Mouse (Mus musculus) testis, postnatal 14 days (tissue): ENCODE measurements around the gene Ciita.

Experiments
- DNase-seq: peaks from one replicate; pipeline ENCODE4 v3.0.0; 2021; ENCODE audit warnings: low spot score

Ciita gene

DNA sequence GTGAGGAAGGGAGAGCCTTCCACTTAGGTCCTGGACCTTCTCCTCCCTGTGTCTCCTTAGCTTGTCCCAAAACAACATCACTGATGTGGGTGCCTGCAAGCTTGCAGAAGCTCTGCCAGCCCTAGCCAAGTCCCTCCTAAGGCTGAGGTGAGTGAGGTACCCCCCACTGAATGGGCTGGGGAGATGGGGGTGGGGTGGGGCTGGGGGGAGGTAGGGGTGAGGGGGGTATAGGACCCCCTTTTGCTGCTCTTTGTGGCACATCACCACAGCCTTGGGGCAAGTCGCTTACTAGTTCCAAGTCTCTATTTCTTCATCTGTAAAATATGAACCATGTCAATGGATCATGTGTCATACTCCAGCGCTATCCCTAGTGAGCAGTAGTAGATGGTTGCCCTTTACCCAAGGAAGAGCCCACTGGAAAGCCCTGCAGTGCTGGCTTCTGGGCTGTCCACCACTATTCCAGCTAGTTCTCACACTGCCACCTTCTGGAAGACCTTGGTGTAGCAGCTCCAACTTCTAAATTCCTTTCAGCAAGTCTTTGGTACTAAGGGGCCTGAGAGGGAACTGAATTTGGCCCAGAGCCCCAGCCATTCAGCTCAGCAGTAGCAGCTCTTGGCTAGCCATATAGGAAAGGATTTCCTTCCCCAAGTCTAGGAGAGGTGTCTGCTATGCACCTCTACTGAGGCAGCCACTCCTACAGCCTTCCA is 41.2 kb downstream of the Ciita start:
- DNase-seq, result peak; percentile 56

DNA sequence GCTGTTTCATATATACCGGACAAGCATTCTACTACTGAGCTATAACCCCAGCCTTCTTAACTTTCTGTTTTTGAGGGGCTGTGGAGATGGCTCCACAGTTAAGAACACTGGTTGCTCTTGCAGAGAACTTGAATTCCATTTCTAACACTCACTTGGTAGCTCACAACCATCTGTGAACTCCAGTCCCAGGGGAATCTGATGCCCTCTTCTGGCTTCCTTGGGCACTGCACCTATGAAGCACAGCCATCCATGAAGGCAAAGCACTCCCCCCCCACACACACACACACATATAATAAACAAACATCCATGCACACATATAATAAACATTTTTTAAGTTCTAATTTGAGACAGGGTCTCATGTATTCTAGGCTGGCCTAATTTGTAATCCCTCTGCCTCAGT is 43.0 kb downstream of the Ciita start:
- DNase-seq, result no peak

DNA sequence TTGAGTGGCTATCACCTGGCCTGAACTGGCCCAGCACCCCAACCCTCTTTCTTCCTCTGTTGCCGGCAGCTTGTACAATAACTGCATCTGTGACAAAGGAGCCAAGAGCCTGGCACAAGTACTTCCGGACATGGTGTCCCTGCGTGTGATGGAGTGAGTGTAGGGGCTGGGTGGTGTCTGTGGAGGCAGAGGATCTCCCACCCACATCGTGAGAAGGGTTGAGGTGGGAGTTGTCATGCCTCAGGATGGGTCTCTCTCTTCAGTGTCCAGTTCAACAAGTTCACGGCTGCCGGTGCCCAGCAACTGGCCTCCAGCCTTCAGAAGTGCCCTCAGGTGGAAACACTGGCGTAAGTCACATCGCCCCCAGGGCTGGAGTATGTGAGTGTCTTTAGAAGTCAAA is 43.8 kb downstream of the Ciita start:
- no peak for DNase-seq

DNA sequence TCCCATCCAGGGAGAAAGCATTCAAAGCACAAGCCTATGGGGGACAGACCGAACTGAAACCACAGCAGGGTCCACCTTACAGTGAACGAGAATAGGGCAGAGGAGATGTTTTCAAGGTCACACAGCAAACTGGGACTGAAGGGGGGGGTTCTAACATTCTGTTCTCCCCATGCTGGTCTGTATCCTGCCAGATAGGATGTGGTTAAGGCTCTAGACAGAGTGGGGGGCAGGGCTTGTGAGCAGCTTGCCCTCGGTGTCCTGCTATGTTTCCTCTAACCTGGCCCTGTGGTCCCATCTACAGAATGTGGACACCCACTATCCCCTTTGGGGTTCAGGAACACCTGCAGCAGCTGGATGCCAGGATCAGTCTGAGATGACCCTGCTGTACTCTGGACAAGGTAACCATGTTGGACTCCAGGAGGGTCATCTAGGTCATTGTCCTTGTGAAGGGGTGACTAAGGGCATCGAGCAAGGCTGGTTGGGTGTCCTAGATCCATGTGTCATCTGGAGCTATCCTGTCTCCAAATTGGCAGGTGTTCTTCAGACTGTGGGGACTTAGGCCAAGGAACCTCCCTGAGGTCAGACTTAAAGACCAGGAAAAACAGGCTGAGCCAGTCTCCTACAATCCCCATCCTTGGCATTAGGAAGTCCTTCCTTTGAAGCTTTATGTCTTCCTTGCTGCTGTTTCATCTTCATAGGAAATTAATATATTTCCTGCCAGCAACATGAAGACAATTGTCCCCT is 45.2 kb downstream of the Ciita start:
- no peak for DNase-seq

DNA sequence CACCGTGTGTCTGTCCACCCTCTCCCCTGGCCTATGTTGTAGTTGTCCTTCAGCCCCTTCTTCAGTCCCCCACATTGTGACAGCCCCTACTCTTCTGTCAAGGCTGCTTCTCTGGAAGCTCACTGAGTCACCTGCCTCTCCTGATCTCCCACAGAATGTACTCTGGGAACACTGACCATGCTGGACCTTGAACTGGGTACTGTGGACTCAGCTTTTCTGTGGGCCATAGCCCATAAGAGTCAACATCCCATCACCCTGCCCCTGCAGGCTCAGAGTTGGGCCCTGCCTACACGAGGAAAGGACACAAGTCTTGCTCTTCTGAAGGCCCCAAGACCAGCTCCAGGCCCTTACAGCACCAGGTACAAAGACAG is 45.7 kb downstream of the Ciita start:
- no peak for DNase-seq

DNA sequence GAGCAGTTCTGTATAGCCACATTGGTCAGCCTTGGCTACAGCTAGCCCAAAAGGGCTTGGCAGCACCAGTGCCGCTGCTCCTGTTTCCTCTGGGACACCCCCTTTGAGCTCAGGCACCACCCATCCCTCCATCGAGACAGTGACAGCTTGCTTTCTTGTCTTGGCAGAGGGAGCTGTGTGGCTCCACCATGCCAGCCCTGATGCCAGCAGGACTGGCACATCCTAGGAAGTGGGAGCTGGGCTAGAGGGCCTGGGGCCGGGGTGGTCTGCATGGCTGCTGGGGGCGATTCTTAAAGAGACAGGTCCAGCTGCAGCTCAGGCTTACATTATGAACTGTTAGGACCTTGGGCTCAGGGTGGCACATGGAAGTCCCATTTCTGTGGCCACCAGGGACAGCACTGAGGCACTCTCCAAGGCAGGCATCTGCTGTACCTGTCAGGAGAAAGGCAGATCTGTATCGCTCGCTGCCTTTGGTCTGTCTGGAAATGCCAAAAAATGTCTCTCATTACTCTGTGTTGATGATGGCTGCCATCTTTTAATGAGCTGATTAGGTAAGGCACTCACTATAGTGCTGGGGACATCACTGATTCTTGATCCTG is 47.3 kb downstream of the Ciita start:
- DNase-seq, result no peak

DNA sequence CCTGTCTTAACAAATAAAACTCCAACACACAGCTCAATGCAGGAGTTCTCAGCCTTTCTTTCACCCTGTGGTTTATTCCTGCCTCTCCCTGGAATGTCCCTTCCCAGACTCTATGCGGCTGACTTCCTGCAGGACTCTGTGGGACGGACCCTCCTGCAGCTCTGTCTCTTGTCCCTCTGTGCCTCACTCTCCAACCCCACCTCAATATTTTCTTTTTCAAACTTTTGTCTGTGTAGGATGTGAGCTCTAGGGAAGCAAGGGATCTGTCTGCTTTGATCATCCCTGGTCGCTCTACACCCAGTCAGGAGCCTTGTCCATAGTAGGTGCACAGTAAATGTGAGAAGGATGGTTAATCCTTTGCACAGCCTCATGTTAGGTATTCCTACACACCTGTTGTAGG is 48.5 kb downstream of the Ciita start:
- no peak for DNase-seq

DNA sequence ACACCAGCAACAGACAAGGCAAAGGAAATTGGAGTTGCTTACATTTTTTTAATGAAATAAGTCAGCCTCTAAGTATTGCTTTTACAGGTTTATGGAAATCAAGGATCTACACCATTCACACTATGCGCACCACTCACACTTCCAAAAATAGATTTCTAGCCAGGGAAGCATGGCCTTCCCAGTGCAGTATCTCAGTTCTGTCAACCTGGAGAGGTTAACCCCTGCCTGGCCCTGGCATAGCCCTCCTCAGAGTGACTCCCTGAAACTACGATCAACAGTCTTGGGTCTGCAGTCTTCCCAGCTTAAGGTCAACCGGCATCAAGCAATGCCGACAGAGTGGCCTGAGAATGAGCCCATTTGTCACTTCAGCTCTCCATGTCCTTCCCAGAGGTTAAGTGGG is 50.3 kb downstream of the Ciita start:
- no peak for DNase-seq

DNA sequence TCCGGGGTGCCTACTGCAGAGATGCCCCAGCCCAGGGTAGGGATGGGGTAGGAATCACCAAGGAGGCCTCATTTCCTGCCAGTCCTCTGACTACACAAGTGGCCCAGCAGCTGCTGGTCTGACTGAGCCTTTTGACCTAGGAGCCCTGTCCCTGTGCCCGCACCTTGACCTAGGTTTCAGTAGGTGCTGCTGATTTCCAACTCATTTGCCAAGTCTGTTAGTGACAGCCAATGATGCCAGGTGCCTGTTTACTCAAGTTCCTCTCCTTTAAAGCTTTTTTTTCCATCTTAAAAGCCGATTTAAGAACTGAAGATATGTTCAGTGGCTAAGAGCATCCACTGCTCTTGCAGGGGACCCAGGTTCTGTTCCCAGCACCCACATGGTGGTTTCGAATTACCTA is 53.9 kb downstream of the Ciita start:
- no peak for DNase-seq

DNA sequence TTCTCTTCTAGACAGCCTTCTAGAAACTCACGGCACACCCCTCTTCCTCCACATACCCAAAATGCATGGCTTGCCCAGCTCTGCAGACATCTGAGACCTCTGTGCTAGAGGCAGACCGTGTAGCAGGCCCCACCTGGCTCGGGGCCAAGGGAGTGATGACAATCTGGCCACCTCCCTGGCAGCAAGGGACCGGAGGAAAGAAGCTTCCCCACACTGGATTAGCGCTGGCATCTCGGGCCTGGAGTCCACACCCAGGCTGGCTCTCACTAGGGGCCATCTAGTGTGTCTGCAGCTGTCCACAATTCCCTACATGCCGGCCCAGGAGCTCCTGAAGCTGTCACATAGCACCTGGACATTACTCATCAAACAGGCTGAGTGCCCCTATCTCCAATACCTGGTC is 54.7 kb downstream of the Ciita start:
- no peak for DNase-seq

DNA sequence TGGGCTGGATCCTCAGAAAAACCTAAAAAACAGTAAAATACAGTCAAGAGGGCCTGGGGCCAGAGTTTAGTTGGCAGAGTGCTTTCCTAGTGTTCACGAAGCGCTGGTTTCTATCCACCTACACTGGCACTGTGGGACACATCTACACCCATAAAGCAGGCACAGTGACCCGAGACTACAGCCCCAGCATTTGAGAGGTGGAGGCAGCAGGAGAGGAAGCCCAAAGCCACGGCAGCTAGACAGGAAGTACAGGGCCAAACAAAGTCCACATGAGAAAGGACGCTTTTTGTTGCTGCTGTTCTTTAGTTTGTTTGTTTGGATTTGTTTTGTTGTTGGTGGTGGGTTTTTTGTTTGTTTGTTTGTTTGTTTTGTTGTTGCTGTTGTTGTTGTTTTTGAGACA is 56.5 kb downstream of the Ciita start:
- DNase-seq, result no peak

DNA sequence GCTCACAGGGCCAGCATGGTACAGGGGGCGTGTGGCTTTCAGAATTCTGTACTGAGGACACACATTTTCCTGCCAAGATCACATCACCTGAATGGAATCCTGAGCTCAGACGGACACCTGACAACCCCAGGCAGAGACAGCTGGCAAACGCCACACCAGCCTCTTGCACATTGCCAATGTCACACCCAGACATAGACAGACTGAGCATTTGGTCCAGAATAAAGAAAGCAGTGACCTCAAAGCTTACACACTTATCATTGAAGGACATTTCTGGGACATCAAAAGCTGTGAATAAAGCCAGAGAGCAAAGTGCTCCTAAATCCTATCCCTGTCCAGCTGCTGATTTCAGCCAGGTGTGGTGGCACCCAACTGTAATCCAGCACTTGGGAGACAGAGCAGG is 57.1 kb downstream of the Ciita start:
- DNase-seq, result no peak

DNA sequence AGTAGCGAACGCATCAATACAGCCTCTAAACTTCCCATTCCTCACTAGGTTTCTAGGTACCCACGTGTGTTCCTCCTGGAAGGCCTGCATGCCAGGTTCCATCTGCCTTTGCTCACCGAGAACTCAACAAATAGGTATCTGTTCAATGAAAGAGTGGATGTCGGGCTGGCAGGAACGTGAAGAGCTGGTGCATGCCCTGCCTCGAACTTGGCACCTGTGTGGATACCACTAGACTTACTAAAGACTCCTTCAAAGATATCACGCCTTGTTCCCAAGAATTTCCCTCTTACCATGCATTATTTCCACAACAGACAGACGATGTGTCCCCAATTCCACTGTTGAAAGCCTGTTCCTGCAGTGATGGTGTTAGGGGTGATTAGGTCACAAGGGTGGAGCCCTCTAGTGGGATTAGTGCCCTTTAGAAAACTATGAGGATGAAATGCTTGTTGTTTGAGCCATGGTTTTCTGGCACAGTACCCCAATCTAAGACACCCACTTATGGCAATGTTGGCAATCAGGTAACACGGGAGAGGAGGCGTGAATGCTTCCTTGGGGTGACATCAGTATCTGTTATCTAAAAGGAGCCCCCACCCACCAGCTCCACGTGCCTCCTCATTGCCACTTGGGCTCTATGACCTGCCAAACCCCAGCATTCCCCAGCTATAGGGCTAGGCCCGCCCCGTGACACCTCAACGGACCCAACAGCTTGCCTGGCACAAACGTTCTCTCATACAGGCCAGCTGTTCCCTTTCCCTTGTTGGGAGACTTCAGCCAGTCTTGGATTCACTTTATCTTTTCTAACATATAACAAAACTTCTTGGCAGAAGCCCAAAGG is 61.1 kb downstream of the Ciita start:
- no peak for DNase-seq

DNA sequence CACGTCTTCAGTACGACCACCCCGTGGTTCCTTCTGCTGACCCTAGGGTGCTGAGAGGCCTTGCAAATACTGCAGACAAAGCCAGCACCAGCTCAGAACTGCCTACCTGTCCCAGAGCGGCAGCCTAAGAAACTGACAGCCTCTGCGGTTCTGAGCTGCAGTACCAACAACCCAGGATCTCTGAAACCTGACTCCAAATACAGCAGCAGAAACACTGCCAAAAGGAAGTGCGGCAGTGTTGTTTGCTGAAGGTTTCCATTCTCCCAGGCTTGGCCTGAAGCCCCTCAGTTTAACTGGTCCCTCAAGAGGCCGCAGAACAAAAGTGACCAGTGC is 61.7 kb downstream of the Ciita start:
- no peak for DNase-seq

DNA sequence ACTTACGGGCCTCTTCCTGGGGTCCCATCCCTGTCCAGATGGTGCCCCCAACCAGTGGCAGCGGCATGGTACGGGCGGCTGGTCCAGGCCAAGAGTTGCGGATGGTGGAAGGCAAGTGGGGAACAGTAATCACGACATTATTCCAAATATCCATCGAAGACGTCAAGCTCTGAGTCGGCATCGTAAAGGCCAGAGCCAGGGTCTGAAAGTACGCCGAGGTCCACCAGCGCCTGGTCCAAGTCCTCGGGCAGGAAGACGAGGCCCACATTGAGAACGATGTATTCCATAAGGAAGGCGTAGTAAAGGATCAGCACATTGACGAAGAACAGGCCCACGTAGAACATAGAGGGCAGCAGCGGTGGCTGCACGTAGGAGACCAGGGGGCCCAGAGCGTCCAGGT is 62.4 kb downstream of the Ciita start:
- DNase-seq, result no peak

DNA sequence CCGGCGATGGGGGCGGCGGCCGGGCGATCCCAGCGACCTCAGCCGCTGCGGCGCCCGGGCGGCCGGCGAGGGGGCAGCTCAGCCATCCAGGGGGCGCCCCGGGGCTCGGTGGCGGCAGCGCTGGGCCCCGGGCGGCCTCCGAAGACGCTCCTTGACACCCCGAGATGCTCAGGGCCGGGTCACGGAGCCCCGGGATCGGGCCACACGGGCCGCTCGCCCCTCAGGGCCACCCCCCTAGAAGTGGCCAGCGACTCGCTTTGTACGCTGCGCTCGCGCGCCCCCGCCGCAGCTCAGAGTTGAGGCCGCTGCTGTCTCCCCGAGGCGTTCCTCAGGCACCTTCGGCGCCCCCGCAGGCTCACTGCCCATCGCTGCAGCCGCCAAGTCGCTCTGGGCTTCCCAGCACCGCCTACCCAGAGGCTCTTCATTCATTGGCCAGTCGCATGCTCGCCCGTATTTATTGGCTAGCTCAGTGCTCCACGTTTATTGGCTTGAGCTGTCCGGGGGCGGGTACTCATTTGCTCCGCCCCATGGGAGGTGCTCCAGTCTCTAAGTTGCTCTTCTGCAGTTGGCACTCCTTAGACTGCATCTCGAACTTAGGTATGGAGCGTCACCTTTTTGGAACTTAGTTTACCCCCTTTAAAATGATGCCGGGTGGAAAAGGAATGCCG is 63.0 kb downstream of the Ciita start, which contains the start of gene Dexi:
Dexi (minus strand) TSS at position 357 of the 668 bp plus-strand sequence.
- DNase-seq, result peak; percentile 97

DNA sequence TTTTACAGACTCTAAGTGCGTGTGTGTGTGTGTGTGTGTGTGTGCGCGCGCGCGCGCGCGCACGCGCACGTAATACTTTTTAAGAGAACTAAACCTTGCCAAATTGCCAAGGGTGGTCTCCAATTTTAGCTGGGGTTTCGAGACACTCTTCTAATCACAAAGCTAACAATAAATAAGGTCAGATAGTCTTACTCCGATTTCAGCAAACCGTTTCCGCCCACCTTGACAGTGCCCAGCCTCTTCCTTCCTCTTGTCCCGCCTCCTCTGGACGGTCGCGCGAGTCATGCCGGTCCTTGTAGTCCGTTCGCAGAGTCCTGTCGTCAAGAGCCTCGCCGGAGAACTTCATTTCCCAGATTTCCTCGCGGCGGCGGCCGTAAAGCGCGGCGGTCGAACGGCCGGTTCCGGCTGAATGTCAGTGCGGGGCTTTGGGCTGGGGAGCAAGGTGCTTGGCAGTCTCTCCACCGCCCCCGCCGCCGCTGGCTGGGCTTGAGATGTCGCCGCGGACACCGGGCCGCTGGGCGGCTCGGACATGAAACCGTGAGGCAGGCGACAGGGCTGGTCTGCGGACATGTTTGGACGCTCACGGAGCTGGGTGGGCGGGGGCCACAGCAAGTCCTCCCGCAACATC is 65.2 kb downstream of the Ciita start, which contains the start of gene Clec16a:
Clec16a (plus strand) TSS at position 345 of the 628 bp plus-strand sequence.
- peak; percentile 97 for DNase-seq

DNA sequence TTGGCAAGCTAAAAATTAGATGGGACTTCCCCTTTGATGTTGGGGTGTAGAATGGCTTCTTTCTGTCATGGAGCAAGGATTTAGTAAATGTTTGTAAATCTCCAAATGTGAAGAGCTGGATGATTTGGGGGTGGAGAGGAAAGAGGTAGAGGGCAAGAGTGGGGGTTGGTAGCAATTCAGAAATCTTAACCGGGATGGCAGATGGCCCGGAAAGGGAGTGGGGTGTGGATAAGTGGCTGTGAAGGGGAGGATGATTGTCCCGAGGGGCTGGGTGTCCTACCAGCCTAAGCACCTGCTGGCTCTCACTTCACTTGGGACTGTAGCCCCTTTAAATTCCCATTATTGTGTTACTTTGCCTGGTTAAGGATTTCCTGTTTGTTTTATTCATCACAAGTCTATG is 67.0 kb downstream of the Ciita start:
- DNase-seq, result no peak

DNA sequence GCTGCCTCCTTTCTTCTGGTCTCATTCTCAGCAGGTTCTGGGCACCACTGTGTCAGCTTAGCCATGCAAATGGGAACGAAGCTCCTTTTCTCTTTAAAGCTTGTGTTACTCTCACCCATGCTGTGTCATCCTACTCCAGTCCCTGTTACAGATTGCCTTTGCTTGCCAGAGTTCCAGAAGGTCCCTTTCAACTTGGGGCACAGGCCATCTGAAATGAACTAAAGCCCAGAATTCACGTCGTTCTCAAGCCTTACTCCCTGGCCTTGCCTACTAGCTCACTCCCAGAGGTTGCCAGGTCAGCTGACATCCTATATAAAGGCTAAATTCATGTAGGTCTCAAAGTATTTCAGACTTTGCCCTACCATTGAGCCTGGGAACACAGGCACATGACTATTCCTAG is 69.1 kb downstream of the Ciita start:
- DNase-seq, result no peak

DNA sequence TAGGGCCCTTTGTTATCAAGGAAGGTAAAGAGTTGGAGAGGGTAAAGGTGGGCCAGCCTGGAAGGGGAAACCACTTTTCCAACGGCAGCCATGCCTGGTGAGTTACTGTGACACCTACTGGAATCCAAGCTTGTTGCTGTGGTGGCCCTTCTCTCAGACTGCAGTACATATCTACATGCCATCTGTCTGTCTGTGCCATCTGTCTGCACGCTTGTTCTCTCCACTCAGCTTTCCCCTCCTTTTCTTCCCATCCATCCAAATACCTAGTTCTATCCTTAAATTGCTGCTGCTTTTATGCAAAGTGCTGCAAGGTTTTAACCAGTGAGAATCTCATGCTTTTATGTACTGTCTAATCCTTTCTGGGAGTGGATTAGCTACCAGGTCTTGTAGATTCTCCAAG is 69.7 kb downstream of the Ciita start:
- no peak for DNase-seq

DNA sequence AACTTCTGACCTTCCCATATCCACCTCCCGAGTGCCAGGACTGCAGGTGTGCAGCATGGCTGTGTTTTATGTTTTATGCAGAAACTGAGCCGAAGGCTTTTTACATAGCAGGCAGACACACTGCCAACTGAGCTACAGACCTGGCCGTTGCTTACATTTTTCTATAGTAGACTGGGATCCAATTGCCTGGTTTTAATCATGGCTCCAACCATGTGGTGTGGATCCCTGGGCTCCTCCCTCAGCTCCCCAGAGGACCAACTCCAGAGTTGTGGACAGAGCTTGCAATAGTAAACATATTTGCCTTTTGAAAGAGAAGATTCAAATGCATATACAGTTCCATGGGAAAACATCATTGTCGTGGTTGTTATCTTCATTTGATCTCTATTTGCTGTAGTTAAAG is 71.7 kb downstream of the Ciita start:
- no peak for DNase-seq

DNA sequence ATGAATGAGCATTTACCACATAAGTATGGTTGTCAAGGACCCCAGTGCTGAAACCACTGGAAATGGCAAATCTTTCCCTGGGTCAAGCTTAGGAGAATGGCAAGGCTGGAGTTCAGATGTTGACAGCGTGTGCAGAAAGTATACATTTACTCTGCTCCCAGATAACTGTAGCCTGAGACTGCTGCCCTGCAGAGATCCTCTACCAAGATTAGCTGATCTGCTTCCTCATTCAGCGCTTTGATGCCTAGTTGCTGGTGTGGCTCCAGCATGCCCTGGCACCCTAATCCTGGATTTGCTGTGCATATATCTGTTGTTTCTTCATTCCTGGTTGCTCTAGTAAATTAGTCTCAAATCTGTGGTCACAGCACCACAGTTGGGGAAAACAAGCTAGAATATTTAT is 74.0 kb downstream of the Ciita start:
- no peak for DNase-seq
